Mouse (Mus musculus): Measurements from ENCODE around the gene Gm16253. TPM values are rescaled to one million over a fixed set of nuclear protein-coding genes. Genes with fewer than 3 reads are reported as not detected.
A peak's percentile ranks its signal among the peaks of the same experiment; 100 is the strongest.

Gm16253 gene
- polyA plus RNA-seq (2016; fragmentation: Nextera tagmentation; extraction: Ambion mirVana) = 1.3 and 1.7 TPM in 2 replicates

- Histone ChIP-seq H3K27me3 (peaks cover 12% of the 10 kb centered on the region), H3K27ac (peak within 1 kb of the TSS; percentile 59), H3K4me1 (peaks cover 26% of the 10 kb centered on the region), H3K9me3 (no peaks in the 10 kb centered on the region), H3K4me3 (replicated peaks) (no peak within 1 kb of the TSS; the same call in 1 of the 2 replicates), H3K9ac (no peak within 1 kb of the TSS), H3K36me3 (replicated peaks) (no peaks in the 10 kb centered on the region), H3K4me2 (peak within 1 kb of the TSS; percentile 34)
- 38% methylated on average over 17 of the region's 17 CpGs for WGBS
- ATAC-seq (ENCODE audit: low FRiP score) = peak; percentile 87
These were observed at the start of gene Gm16253 for GRCm38 (mm10) chr3:96576690-96577541. Gm16253 (plus strand) TSS chr3:96576984.

- H3K27ac ChIP-seq = no peak overlapping the region
- H3K4me3 ChIP-seq (replicated peaks) = no peak overlapping the region
- H3K27me3 ChIP-seq = peaks cover 51% of the 10 kb centered on the region
- no peaks in the 10 kb centered on the region for H3K9me3 ChIP-seq
- no peaks in the 10 kb centered on the region for H3K36me3 ChIP-seq (replicated peaks)
- H3K4me1 ChIP-seq = peaks cover 16% of the 10 kb centered on the region
- no peak overlapping the region for H3K4me2 ChIP-seq
- 45% methylated on average over 9 of the region's 9 CpGs for WGBS
- ATAC-seq (ENCODE audit: low FRiP score) = no peak
- no peak overlapping the region for H3K9ac ChIP-seq
These were observed 48.3 kb upstream of the Gm16253 start for GRCm38 (mm10) chr3:96528506-96528905.

- Histone ChIP-seq H3K36me3 (replicated peaks) (no peaks in the 10 kb centered on the region), H3K4me2 (no peak overlapping the region), H3K27ac (no peak overlapping the region), H3K4me3 (replicated peaks) (no peak overlapping the region), H3K4me1 (peaks cover 11% of the 10 kb centered on the region), H3K9me3 (no peaks in the 10 kb centered on the region), H3K9ac (no peak overlapping the region), H3K27me3 (peaks cover 24% of the 10 kb centered on the region)
- 68% methylated on average over 7 of the region's 7 CpGs for WGBS
- no peak for ATAC-seq (ENCODE audit: low FRiP score)
These were observed 44.7 kb upstream of the Gm16253 start for GRCm38 (mm10) chr3:96532050-96532449.

GRCm38 (mm10) chr3:96534300-96534699 is 42.5 kb upstream of the Gm16253 start:
- H3K9me3 ChIP-seq = no peaks in the 10 kb centered on the region
- H3K4me3 ChIP-seq (replicated peaks) = no peak overlapping the region
- WGBS = 54% methylated on average over 2 of the region's 2 CpGs
- no peaks in the 10 kb centered on the region for H3K36me3 ChIP-seq (replicated peaks)
- peaks cover 2% of the 10 kb centered on the region; the same call in 1 of the 2 replicates for H3K27me3 ChIP-seq
- ATAC-seq (ENCODE audit: low FRiP score) = no peak
- no peak overlapping the region for H3K27ac ChIP-seq
- H3K4me2 ChIP-seq = no peak overlapping the region
- H3K4me1 ChIP-seq = no peaks in the 10 kb centered on the region
- H3K9ac ChIP-seq = no peak overlapping the region

- no peak overlapping the region for H3K9ac ChIP-seq
- no peak for ATAC-seq (ENCODE audit: low FRiP score)
These were observed 37.5 kb upstream of the Gm16253 start for GRCm38 (mm10) chr3:96539316-96539715.

GRCm38 (mm10) chr3:96540740-96541139 is 36.0 kb upstream of the Gm16253 start:
- whole genome bisulfite sequencing = 28% methylated on average over 6 of the region's 6 CpGs
- Histone ChIP-seq H3K9ac (no peak overlapping the region), H3K27me3 (peaks cover 5% of the 10 kb centered on the region; the same call in 1 of the 2 replicates), H3K36me3 (replicated peaks) (no peaks in the 10 kb centered on the region), H3K27ac (no peak overlapping the region), H3K4me1 (no peaks in the 10 kb centered on the region), H3K4me2 (no peak overlapping the region), H3K9me3 (no peaks in the 10 kb centered on the region), H3K4me3 (replicated peaks) (no peak overlapping the region)
- no peak for ATAC-seq (ENCODE audit: low FRiP score)

More at GRCm38 (mm10) chr3:96539316-96539715, 37.5 kb upstream of the Gm16253 start:
- H3K4me3 ChIP-seq (replicated peaks) = no peak overlapping the region
- no peaks in the 10 kb centered on the region for H3K36me3 ChIP-seq (replicated peaks)
- no peaks in the 10 kb centered on the region for H3K9me3 ChIP-seq
- WGBS = 84% methylated on average over 2 of the region's 2 CpGs
- no peak overlapping the region for H3K27ac ChIP-seq
- peaks cover 5% of the 10 kb centered on the region; the same call in 1 of the 2 replicates for H3K27me3 ChIP-seq
- H3K4me1 ChIP-seq = no peaks in the 10 kb centered on the region
- H3K4me2 ChIP-seq = no peak overlapping the region

GRCm38 (mm10) chr3:96541328-96542078 is 35.3 kb upstream of the Gm16253 start:
- no peak overlapping the region for H3K4me3 ChIP-seq (replicated peaks)
- H3K27ac ChIP-seq = no peak overlapping the region
- ATAC-seq (ENCODE audit: low FRiP score) = no peak; the same call in 1 of the 2 replicates
- no peak overlapping the region for H3K4me2 ChIP-seq
- WGBS = 19% methylated on average over 14 of the region's 14 CpGs
- peaks cover 5% of the 10 kb centered on the region; the same call in 1 of the 2 replicates for H3K27me3 ChIP-seq
- H3K9ac ChIP-seq = no peak overlapping the region
- H3K9me3 ChIP-seq = no peaks in the 10 kb centered on the region
- H3K36me3 ChIP-seq (replicated peaks) = no peaks in the 10 kb centered on the region
- no peaks in the 10 kb centered on the region for H3K4me1 ChIP-seq

GRCm38 (mm10) chr3:96542554-96542953 is 34.2 kb upstream of the Gm16253 start:
- WGBS = 79% methylated on average over 8 of the region's 8 CpGs

GRCm38 (mm10) chr3:96543345-96543744 is 33.4 kb upstream of the Gm16253 start:
- no peak overlapping the region for H3K27ac ChIP-seq
- no peak overlapping the region for H3K4me3 ChIP-seq (replicated peaks)
- H3K4me2 ChIP-seq = no peak overlapping the region
- no peak for ATAC-seq (ENCODE audit: low FRiP score)
- H3K9me3 ChIP-seq = no peaks in the 10 kb centered on the region
- no peak overlapping the region for H3K9ac ChIP-seq
- H3K27me3 ChIP-seq = peaks cover 5% of the 10 kb centered on the region; the same call in 1 of the 2 replicates
- H3K4me1 ChIP-seq = 0 out of 2 replicates have a peak, but pooled peaks cover 5% of the 10 kb centered on the region
- H3K36me3 ChIP-seq (replicated peaks) = no peaks in the 10 kb centered on the region
- 90% methylated on average over 11 of the region's 11 CpGs for WGBS

More at GRCm38 (mm10) chr3:96542554-96542953, 34.2 kb upstream of the Gm16253 start:
- Histone ChIP-seq H3K27me3 (peaks cover 5% of the 10 kb centered on the region; the same call in 1 of the 2 replicates), H3K9ac (no peak overlapping the region), H3K4me2 (no peak overlapping the region), H3K4me1 (0 out of 2 replicates have a peak, but pooled peaks cover 1% of the 10 kb centered on the region), H3K27ac (no peak overlapping the region), H3K36me3 (replicated peaks) (no peaks in the 10 kb centered on the region), H3K4me3 (replicated peaks) (no peak overlapping the region), H3K9me3 (no peaks in the 10 kb centered on the region)
- no peak for ATAC-seq (ENCODE audit: low FRiP score)

GRCm38 (mm10) chr3:96545565-96545964 is 31.2 kb upstream of the Gm16253 start:
- 43% methylated on average over 1 of the region's 1 CpGs for WGBS
- Histone ChIP-seq H3K36me3 (replicated peaks) (no peaks in the 10 kb centered on the region), H3K9ac (no peak overlapping the region), H3K4me3 (replicated peaks) (no peak overlapping the region), H3K27ac (no peak overlapping the region), H3K4me2 (no peak overlapping the region), H3K9me3 (no peaks in the 10 kb centered on the region), H3K4me1 (0 out of 2 replicates have a peak, but pooled peaks cover 5% of the 10 kb centered on the region), H3K27me3 (peaks cover 5% of the 10 kb centered on the region; the same call in 1 of the 2 replicates)
- no peak for ATAC-seq (ENCODE audit: low FRiP score)

- Histone ChIP-seq H3K4me2 (peak overlapping the region; percentile 13; the same call in 1 of the 2 replicates), H3K4me3 (replicated peaks) (no peak overlapping the region), H3K9ac (no peak overlapping the region), H3K36me3 (replicated peaks) (no peaks in the 10 kb centered on the region), H3K4me1 (0 out of 2 replicates have a peak, but pooled peaks cover 5% of the 10 kb centered on the region), H3K27me3 (peaks cover 5% of the 10 kb centered on the region; the same call in 1 of the 2 replicates), H3K27ac (no peak overlapping the region), H3K9me3 (no peaks in the 10 kb centered on the region)
- no peak for ATAC-seq (ENCODE audit: low FRiP score)
- WGBS = 37% methylated on average over 4 of the region's 4 CpGs
These were observed 29.9 kb upstream of the Gm16253 start for GRCm38 (mm10) chr3:96546880-96547279.
